Mouse (Mus musculus) right cerebral cortex, postnatal 4 days (tissue): ENCODE measurements around the gene Msgn1.

Experiments used
- DNase-seq: peaks from one replicate; pipeline ENCODE4 v3.0.0-alpha.2; 2022

The Msgn1 gene

GRCm38 (mm10) chr12:11208872-11209271, at the start of gene Msgn1:
Gene Msgn1 (minus strand): TSS chr12:11208972.
- DNase-seq: no peak

- no peak for DNase-seq
These were observed 41.5 kb upstream of the Msgn1 start for GRCm38 (mm10) chr12:11250322-11250721.

- DNase-seq: no peak
These were observed 38.7 kb upstream of the Msgn1 start for GRCm38 (mm10) chr12:11247460-11247859.

GRCm38 (mm10) chr12:11235996-11236395, 27.2 kb upstream of the Msgn1 start:
- DNase-seq: no peak

- no peak for DNase-seq
These were observed 21.5 kb upstream of the Msgn1 start for GRCm38 (mm10) chr12:11230267-11230666.

- DNase-seq: no peak
These were observed 17.9 kb upstream of the Msgn1 start for GRCm38 (mm10) chr12:11226529-11227268.

- DNase-seq: no peak
These were observed 17.4 kb upstream of the Msgn1 start for GRCm38 (mm10) chr12:11226123-11226522.

GRCm38 (mm10) chr12:11224722-11225121, 15.9 kb upstream of the Msgn1 start:
- DNase-seq: no peak

GRCm38 (mm10) chr12:11223090-11223489, 14.3 kb upstream of the Msgn1 start:
- DNase-seq: no peak

- no peak for DNase-seq
These were observed 13.8 kb upstream of the Msgn1 start for GRCm38 (mm10) chr12:11222566-11222965.

- no peak for DNase-seq
These were observed 13.0 kb upstream of the Msgn1 start for GRCm38 (mm10) chr12:11221524-11222330.

GRCm38 (mm10) chr12:11217726-11218250, 9.0 kb upstream of the Msgn1 start:
- no peak for DNase-seq

GRCm38 (mm10) chr12:11216454-11216853, 7.7 kb upstream of the Msgn1 start:
- no peak for DNase-seq

GRCm38 (mm10) chr12:11215555-11215954, 6.8 kb upstream of the Msgn1 start:
- DNase-seq: no peak

- no peak for DNase-seq
These were observed 6.0 kb upstream of the Msgn1 start for GRCm38 (mm10) chr12:11214776-11215175.

GRCm38 (mm10) chr12:11212881-11213280, 4.1 kb upstream of the Msgn1 start:
- no peak for DNase-seq

GRCm38 (mm10) chr12:11210361-11210760, 1.6 kb upstream of the Msgn1 start:
- DNase-seq: no peak

GRCm38 (mm10) chr12:11209636-11210035, 864 bp upstream of the Msgn1 start:
- no peak for DNase-seq

GRCm38 (mm10) chr12:11206321-11206720, 2.5 kb downstream of the Msgn1 start:
- DNase-seq: no peak

GRCm38 (mm10) chr12:11203694-11204665, 4.8 kb downstream of the Msgn1 start:
- DNase-seq: no peak

GRCm38 (mm10) chr12:11202476-11202875, 6.3 kb downstream of the Msgn1 start:
- no peak for DNase-seq

- DNase-seq: no peak
These were observed 8.1 kb downstream of the Msgn1 start for GRCm38 (mm10) chr12:11200711-11201110.

- DNase-seq: no peak
These were observed 10.2 kb downstream of the Msgn1 start for GRCm38 (mm10) chr12:11198551-11198950.
